Mouse (Mus musculus): ENCODE results near the gene Mfap3.
"Not testable (repeated sequence)": the region's sequence is repeated elsewhere in the genome, so short reads cannot be mapped to it uniquely, and the experiment has no call there.

Mfap3 gene

DNA sequence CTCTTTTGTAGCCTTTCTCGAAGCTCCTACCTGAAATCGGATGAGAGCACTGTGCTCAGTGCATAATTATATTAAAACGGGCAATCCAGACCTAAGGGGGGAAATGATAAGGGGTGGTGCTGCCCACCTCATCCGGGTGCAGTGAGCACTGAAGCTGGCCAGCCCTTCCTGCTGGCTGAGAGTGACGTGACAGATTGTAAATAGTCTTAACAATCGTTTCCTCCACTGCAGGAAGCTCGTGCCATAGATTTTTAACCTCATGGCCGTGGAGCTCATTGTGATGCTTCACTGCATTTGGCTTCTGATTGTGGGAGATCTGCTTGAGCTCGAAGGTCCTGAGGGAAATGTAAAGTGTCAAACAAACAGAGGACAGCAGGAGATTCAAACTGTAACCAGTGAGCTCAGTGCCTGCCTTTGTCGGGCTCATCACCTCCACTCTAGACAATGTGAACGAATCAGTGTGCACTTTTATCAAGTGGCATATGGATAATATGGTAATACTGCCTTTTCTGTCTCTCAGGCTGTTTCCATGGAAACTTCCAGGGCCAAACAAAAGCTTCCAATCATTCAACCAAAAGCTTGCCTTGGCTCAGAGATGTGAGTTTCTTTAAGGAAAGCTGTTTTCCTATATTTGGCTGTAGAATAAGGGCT is 13.0 kb downstream of the Mfap3 start:
- DNase-seq, result no peak

DNA sequence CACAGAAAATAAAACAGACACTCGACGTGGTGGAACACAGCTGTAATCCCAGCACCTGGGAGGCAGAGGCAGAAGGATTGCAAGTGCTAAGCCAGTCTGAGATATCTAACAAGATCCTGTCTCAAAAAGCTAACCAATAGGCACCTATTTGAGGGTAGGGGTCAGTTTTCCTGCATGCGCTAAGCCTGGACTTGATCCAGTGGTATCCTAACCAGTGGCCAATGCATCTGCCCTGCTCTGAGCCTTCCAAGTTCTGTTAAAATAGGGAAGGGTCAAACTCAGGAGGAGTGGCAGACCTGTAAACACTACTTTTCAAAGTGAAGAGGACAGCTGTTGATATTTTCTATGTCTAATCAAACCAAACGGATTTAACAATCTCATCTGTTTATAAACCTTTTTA is 13.8 kb downstream of the Mfap3 start:
- no peak for DNase-seq

DNA sequence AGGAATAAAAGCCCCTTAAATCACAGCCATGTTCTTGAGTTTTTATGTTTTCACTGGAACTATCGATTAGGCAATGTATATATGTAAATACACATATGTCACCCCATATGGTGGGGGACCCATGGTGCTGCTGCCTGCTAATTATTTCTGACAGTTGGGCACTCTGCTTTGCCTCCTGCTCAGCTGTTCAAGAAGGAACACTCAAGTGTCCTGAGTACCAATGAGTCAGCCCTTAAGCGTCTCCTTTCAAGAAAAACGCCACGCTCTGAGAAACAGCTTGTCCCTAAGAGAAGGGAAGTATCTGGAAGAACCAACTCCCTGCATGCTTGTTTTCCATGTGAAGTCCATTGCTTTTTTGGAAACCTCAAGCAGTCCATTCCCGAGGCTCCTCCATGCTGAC is 17.4 kb downstream of the Mfap3 start:
- DNase-seq, result no peak

GRCm38 (mm10) chr11:57539841-57540418 is 21.5 kb downstream of the Mfap3 start:
- no peak for DNase-seq

DNA sequence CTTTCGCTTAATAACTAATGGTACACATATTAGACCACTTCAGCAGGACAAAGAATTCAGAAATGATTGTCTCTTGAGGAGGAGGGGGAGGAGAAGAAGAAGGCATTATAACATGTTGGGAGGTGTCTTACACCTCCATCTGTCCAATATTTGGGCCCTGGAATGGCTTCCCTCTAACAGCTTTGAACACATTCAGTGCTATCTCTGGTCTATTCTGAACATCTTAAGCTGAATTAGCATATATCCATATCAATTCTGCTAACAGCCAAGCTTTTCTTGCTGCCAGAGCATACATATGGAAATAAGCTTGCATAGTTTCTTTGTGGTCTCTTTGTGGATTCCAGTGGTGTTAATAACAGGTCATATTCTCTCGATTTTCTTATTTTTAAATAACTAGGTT is 22.2 kb downstream of the Mfap3 start:
- DNase-seq, result no peak

DNA sequence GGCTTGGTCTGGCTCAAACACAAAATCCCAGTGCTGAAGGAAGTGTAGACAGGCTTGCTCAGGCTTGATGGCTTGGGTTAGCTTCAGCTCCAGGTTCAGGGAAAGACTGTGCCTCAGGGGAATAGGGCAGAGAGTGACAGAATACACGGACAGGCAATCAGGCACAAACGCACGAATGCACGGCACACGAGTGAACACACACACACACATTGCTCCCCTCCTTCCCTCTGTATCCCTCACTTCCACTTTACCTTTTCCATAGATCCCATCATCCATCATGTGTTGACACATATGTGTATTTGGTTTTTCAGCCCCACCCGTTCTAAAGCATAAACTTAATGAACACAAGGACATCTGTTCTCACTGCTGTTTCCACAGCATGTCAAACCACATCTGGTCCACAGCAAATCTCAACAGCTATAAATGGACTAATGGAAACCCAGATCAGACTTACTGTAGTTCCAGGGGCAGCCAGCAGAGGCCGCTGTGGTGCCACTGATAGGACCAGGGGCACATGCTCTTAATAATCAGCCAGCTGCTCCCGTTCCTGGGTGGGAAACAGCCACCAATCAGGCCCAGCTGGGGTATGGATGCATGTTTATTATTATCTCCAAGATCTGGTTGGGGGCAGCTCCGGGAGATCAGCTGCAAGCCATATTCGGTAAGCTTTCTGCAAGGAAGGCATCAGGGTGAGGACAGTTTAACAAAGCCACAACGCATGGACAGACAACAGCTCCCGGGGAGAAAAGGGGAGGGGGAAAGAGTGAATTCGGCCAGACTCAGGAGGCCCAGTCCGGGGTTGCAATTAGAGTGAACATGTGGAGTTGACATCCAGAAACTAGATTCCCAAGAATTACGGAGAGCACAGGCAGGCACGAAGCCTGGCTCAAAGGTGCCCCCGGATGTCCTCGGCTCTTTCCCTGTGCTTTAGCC is 30.4 kb downstream of the Mfap3 start:
- peak; percentile 57 for DNase-seq

- DNase-seq, result no peak
Measured at GRCm38 (mm10) chr11:57550230-57550629, 31.8 kb downstream of the Mfap3 start.

GRCm38 (mm10) chr11:57551016-57551415 is 32.6 kb downstream of the Mfap3 start:
- DNase-seq, result no peak

GRCm38 (mm10) chr11:57553015-57553780 is 34.7 kb downstream of the Mfap3 start:
- DNase-seq, result no peak

GRCm38 (mm10) chr11:57557936-57558335 is 39.5 kb downstream of the Mfap3 start:
- not testable (repeated sequence) for DNase-seq

DNA sequence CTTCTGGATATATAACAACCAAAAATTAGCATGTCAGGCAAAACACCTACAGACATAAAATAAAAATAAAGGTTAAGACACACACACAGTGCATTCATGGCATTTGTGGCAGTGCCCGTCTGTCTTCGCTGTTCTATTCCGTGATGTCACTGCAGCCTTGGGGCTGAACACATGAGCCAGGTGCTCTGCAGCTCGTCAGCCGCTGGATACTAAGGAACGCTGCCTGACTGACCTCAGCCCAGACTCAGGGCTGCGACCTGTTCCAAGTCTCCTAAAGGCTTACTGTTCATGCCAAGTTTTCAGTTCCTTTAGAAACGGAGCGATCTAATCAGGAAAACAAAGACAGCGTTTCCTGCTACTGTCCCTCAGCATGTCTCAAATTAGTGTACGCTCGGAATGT is 46.1 kb downstream of the Mfap3 start:
- no peak for DNase-seq

DNA sequence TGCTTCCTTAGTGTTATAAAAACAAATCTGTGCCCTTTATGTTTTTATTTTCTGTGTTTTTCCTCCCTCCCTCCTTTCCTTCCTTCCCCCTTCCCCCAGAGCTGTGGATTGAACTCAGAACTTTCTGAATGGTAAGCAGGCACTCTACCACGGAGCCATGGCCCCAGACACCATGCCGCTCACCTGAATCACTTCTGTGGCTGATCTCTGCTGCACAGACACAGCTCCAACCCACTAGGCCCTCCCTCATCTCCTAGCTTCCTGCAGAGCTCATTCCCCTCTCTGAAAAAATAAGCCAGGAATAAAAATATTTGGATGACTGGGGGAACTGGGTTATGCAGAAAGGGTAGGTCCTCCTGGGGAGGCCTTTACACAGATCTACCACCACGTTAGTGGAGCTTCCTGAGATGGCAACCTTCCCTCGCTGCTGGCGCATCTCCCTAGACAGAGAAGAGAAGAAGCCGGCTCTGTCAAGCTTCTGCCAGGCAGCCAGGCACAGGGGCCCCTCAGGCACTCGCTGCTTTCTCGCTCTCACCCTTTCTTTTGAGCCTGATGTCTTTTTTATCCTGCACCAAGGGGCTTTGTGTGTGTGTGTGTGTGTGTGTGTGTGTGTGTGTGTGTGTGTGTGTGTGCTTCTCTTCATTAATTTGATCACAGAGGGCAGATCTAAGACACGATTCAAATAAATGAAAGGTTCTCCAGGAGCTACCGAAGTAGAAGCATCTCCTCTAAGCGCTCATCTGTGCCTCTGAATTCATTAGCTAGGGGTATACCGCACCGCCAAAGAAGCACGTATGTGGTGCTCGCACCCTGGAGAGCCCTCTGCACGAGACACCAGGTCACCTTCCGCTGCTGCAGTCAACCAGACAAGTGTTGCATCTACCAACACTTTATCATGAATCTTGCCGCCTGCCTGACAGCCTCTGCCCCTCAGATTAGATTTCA is 47.9 kb downstream of the Mfap3 start:
- no peak for DNase-seq

DNA sequence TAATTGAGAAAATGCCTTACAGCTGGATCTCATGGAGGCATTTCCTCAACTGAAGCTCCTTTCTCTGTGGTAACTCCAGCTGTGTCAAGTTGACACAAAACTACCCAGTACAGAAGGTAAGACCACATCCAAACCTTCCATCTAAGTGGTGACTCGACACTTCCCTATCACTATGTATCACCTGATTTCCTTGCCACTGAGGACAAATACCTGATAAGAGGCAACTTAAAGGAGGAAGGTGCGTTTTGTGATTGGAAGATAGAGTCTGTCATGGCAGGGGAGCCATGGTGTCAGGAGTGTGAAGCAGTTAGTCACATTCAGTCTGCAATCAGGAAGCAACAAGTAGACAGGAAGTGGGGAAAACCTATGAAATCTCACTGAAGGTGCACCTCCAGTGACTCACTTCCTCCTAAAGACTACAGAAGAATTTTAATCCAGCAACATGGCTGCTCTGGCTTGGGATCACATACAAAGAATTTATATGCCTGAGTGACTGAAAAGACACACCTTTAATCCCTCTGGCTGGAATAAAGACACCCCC is 50.6 kb downstream of the Mfap3 start:
- DNase-seq, result no peak

- DNase-seq, result no peak
Measured at GRCm38 (mm10) chr11:57571035-57571434, 52.6 kb downstream of the Mfap3 start.

DNA sequence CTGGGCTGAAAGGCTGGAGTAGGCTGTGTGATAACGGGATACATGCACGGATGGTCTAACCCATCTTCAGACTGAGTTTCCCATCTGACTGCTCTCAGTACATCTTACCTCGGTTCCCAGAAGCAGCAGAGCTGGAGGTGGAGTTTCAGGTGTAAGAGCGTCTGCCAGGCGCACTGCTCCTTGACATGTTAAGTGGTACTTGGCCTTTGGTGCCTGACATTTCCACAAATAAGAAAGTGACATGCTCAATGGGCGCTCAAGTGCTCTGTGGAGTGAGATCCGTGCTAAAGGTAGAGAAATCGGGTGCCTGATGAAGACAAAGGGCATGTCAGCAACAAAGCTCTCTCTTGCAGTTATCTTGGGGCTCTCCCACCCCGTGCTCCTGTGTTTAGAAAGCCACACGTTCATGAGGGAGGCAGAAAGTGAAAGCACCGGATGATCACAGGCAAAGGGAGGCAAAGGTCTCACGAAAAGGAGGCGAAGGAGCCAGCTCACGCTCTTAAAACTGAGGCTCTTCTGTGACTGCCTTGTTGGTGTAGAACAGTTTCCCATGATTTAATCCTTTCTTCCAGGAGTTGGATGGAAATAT is 55.3 kb downstream of the Mfap3 start:
- no peak for DNase-seq

DNA sequence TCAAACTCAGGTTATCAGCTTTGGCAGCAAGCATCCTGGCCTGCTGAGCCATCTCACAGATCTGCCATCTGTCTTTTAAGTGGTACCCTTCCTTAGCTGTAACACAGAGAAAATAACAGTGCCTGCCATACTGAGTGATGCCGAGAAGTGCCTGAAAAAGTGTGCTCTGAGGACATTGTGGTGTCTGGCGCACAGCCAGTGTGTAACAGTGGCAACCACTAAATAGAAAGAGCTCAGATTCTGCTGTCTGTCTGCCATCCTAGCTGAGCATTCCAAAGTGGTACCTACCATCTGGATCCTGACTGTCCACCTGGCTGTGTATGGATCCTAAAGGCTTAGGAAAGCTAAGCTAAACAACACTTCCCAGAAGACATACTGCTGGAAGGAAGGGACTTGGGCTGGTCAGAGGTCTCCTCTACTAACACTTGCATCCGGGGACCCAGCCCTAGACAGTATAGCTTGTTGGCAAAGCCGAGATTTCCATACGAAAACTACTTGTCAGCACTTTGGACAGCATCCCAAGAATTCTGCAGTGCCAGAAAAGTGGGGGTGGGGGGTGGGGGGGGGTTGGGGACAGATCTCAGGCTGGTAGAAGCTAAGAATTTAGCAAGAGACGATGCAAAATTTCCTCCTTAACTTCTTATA is 58.5 kb downstream of the Mfap3 start:
- DNase-seq, result no peak

- DNase-seq, result peak; percentile 11
Measured at GRCm38 (mm10) chr11:57582818-57583635, 64.6 kb downstream of the Mfap3 start.

Measured in right cerebral cortex, adult 18-20 months (tissue).